Mouse (Mus musculus) G1E (cell line): ENCODE measurements around the gene Xpc.

Experiments used
- CTCF ChIP-seq: IDR thresholded peaks from 2 replicates; pipeline ENCODE4 v1.5.1; 2012; ENCODE audit warnings: low read depth, low read length, inconsistent platforms, mixed read lengths
- GATA1 ChIP-seq: IDR thresholded peaks from 2 replicates; pipeline ENCODE4 v1.6.1; 2012; ENCODE audit warnings: borderline replicate concordance, low read length, inconsistent platforms, mixed read lengths
- POLR2AphosphoS5 ChIP-seq: IDR thresholded peaks from 2 replicates; pipeline ENCODE4 v1.6.1; 2012; ENCODE audit warnings: low read depth, low read length, inconsistent platforms; ENCODE audit not compliant: insufficient replicate concordance
- TAL1 ChIP-seq: conservative IDR thresholded peaks from 2 replicates; pipeline ENCODE4 v1.6.1; 2012; ENCODE audit warnings: low read depth, low read length, inconsistent platforms, mixed read lengths

- no peak for TF ChIP-seq GATA1
- TF ChIP-seq CTCF, result no peak
- no peak for TF ChIP-seq POLR2AphosphoS5
- no peak for TF ChIP-seq TAL1
Observed at GRCm38 (mm10) chr6:91536047-91536765, 20.5 kb upstream of the Xpc start.
